Mouse (Mus musculus) olfactory bulb, adult 2 months (tissue): ENCODE measurements around the gene Amd1.

Source experiments
- CTCF ChIP-seq: fragments of 200-500 bp; IDR thresholded peaks from 2 replicates; pipeline ENCODE4 v1.5.1; 2012; ENCODE audit warnings: low read depth, mild to moderate bottlenecking, low read length, moderate library complexity; ENCODE audit not compliant: insufficient read depth
- POLR2A ChIP-seq: fragments of 200-500 bp; IDR thresholded peaks from 2 replicates; pipeline ENCODE4 v1.6.1; 2012; ENCODE audit warnings: mild to moderate bottlenecking, low read depth, low read length, moderate library complexity; ENCODE audit not compliant: insufficient read depth

DNA sequence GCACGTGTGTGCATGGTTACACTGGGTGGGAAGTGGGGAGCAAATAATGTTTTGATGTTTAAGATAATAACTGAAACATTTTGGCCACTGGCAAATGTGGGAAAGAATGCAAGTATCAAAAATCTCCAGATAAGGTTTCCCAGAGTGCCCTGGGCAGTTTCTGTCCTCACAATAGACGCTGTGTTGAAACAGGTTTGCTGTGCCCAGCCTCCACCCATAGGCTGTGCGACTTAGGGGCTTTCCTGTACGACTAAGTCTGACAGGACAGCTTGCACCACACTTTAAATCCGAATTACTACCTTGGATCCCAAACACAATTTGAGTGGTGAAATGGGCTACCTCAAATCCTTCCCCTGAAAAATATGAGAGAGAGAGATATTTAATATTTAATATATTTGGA lies 23.7 kb downstream of the Amd1 start:
- TF ChIP-seq CTCF: no peak
- no peak for TF ChIP-seq POLR2A
